ENCODE assay signal across 29 mouse cellular contexts in the genomic region with DNA sequence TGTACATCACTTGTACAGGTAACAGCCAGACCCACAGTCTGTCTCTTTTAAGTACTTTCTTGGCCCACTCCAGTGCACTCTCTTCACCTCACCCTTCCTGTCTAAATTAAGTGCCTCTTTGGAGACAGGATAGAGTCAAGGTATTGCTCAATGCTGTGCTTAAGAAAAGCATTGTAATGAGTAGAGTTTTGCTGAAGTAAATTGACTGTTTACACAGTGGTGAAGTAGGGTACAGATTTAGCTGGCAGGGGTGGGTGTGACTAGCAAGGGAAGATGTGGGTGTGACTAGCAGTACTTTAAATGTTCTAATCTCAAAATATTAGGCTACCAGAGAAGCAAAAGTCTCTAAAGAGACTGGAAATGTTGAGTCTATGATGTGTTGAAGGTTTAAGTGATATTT. TPM values are rescaled to one million over a fixed set of nuclear protein-coding genes. Genes with fewer than 3 reads are reported as not detected.
DNase-seq lines count a peak whose midpoint lies in the region; ATAC-seq and TF ChIP-seq lines count a peak whose summit lies in the region.
"Had no signal": no experiment of that assay in that cellular context is flagged by ENCODE, and none has a peak within 500 bp of the region (broad histone marks: within the 10 kb centered on the region; RNA-seq: fewer than 3 reads in every experiment).

No protein-coding gene starts in this region.

- TF ChIP-seq CTCF in lung, adult 2 months (IDR thresholded peaks at IDR 0.05; ENCODE audit: insufficient read depth, low read length) = no peak

- H3K4me1 ChIP-seq in lung, adult 2 months (ENCODE audit: control insufficient read depth, insufficient read depth, low read length) = no peaks in the 10 kb centered on the region

- peak; percentile 39; the same call in 1 of the 2 replicates for ATAC-seq in megakaryocyte-erythroid progenitor cell, adult 5-6 weeks (replicated peaks; ENCODE audit: low FRiP score, low TSS enrichment, poor library complexity, severe bottlenecking)
- ATAC-seq: forebrain, embryonic 15.5 days; hindbrain, embryonic 16.5 days had no signal

- no peak overlapping the region for H3K4me3 ChIP-seq in lung, adult 2 months (replicated peaks; ENCODE audit: extremely low read depth, low read depth, low read length)
- H3K4me3 ChIP-seq: embryonic facial prominence, embryonic 10.5 days; embryonic facial prominence, embryonic 13.5 days; erythroblast, embryonic 14.5 days; forebrain, embryonic 12.5 days; forebrain, embryonic 15.5 days; gastrocnemius, adult 2 months; heart, embryonic 15.5 days; hindbrain, embryonic 10.5 days; hindbrain, embryonic 13.5 days had no signal

- no peak for TF ChIP-seq POLR2A in lung, adult 2 months (IDR thresholded peaks at IDR 0.05; ENCODE audit: borderline replicate concordance, extremely low read depth, low read depth, low read length)

- peak; percentile 7 to 33 for DNase-seq in lung, adult 18-20 months
- DNase-seq in lung, adult 2 months = no peak
- DNase-seq in lung, postnatal 25 days (ENCODE audit: low spot score) = peak; percentile 52
- no peak for DNase-seq in lung, postnatal 10 days
- DNase-seq in brain, adult 2 months (ENCODE audit: low read depth, low spot score) = peak; percentile 33
- no peak for DNase-seq in kidney, adult 11 months
- DNase-seq: adrenal gland, adult 2 months; adrenal gland, postnatal 14 days; B cell, adult 2 months; cerebellum, adult 11-12 months; cerebellum, adult 8-10 months; cerebellum, postnatal 10 days; cerebellum, postnatal 36 days; embryo, embryonic 11 days; gastrocnemius, adult 2 months; gastrocnemius, postnatal 14 days; heart, adult 11 months; heart, postnatal 10 days; heart, postnatal 36 days had no signal

RNA-seq across cellular contexts. Expression of gene Mrpl32, which starts 5.3 kb away (rescaled TPM):
- polyA plus RNA-seq in lung, adult 2 months (2012; rRNA removed) = 4.3 and 4.6 TPM in 2 replicates
- 56.9 and 76.2 TPM in 2 replicates for total RNA-seq in megakaryocyte-erythroid progenitor cell, adult 5-6 weeks (2014; fragmentation: Nextera tagmentation)
- total RNA-seq in megakaryocyte-erythroid progenitor cell, adult 5-6 weeks (2017) = 97.8 and 147 TPM in 2 replicates

RNA-seq across cellular contexts. Expression of gene Psma2, which starts 5.4 kb away (rescaled TPM):
- polyA plus RNA-seq in lung, adult 2 months (2012; rRNA removed) = 22.8 and 38.8 TPM in 2 replicates
- total RNA-seq in megakaryocyte-erythroid progenitor cell, adult 5-6 weeks (2014; fragmentation: Nextera tagmentation) = 109 and 129 TPM in 2 replicates
- total RNA-seq in megakaryocyte-erythroid progenitor cell, adult 5-6 weeks (2017) = 87.7 and 90.4 TPM in 2 replicates

RNA-seq across cellular contexts. Expression of gene AW209491, which starts 22.3 kb away (rescaled TPM):
- polyA plus RNA-seq in lung, adult 2 months (2012; rRNA removed) = 3.1 and 4.8 TPM in 2 replicates
- 4.9 and 11.4 TPM in 2 replicates for total RNA-seq in megakaryocyte-erythroid progenitor cell, adult 5-6 weeks (2014; fragmentation: Nextera tagmentation)
- total RNA-seq in megakaryocyte-erythroid progenitor cell, adult 5-6 weeks (2017) = 13.3 and 33.3 TPM in 2 replicates

Comparison
In these comparisons a context has a peak if more than half of its experiments do, and no peak if none do; other contexts are left out.
1. DNase-seq: peak in lung, adult 18-20 months (2 of 2), lung, postnatal 25 days (single experiment) and brain, adult 2 months (single experiment); none in lung, adult 2 months (single experiment), lung, postnatal 10 days (single experiment) and kidney, adult 11 months (single experiment).